Mouse (Mus musculus) CD4-positive, CD25-positive, alpha-beta regulatory T cell, adult 4 months (primary cell): Measurements from ENCODE around the gene Rufy1. TPM values are rescaled to one million over a fixed set of nuclear protein-coding genes. Genes with fewer than 3 reads are reported as not detected.
A peak's percentile ranks its signal among the peaks of the same experiment; 100 is the strongest.
"Not testable (repeated sequence)": the region's sequence is repeated elsewhere in the genome, so short reads cannot be mapped to it uniquely, and the experiment has no call there.

Experiments
- ATAC-seq: one replicate; pipeline ENCODE4 v1.8.0; 2017
- polyA plus RNA-seq, 2 experiments: library from polyadenylated mRNA; unstranded; fragments of 100-300 nt; shearing (Covaris generic); gene quantifications; one replicate each; pipeline ENCODE4 v1.2.1; 2017

Gene Rufy1
- polyA plus RNA-seq, 2 experiments from 2014 or later, result 11.9 to 15.4 TPM

DNA sequence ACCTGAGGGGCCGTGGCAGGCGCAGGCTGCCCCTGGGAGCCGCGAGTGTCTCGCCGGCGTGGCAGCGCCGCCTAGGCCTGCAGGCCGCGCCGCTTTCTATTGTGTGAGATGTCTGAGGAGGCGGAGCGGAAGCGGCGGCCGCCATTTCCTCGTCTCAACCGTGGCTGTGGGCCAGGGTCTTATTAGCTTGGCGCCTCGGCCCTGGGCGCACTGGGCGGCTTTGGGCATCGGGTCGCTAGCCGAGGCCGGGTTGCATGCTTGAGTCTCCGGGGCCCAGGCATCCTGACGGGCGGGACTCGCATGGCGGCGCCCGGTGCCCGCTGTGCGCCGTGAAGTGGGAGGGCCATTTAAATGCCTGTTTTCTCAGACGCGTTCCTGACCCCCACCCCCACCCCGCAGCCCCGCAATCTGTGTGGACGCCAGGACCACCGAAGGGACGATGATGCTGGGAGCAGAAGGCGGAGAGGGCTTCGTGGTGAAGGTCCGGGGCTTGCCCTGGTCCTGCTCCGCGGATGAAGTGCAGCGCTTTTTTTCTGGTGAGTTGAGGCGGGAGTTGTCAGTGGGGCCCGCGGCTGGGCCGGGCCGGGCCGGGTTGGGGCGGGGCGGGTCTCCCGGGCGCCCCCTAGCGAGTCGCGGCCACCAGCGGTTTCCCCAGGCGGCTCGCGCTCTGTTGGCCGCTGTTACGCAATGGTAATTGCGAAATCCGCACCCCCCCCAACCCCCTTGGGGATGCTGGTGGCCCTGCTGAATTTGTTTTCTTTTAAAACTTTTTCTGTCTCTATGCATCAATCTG is 52.8 kb downstream of the Rufy1 start:
- ATAC-seq, result peak; percentile 53

DNA sequence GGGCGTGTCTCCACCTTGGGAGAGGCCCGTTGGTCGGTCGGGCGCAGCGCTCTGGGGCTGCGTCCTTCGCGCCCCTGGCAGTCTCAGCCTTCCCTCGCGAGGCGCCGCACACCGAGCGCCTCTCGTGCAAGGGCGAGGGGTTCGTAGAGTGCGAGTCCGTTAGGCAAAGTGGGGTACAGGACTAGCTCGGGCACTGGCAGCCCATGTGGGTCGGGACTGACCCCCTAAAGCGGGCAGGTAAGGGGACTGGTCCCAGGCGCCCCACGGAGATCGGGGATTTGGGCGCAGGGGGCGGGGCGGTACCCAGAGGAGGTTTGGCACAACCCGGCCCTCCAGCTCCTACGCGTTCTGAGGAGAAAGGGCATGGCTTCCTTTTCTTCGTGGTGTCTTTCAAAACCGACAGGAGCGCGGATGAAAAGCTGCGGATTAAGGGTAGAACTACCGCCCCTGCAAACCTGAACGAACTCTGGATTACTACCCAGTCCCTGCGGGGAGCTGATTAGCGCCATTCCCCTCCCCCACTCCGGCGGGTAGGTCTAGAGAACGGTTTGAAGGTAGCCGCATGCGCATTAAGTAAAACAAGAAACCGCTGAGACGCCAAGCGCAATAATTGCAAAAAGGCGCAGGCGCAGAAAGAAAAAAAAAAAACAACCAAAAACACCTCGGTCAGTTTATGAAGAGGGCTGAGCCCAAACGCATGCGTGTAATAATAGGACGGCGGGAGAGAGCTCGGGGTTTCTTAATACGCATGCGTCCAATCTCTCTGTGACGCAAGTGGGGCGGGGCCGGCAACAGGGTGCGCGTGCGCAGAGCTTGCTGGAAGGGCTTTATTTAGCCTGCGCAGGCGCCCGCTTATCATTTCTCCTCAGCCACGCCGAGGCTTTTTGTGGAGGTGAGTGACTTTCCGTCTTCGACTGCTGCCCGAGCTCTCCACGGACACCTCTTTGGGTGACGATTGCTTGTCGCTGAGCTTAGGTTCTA is 53.7 kb downstream of the Rufy1 start, which contains the start of gene Hnrnph1:
Gene Hnrnph1 (plus strand): TSS at position 80 of the 981 bp plus-strand sequence.
- peak; percentile 74 for ATAC-seq

DNA sequence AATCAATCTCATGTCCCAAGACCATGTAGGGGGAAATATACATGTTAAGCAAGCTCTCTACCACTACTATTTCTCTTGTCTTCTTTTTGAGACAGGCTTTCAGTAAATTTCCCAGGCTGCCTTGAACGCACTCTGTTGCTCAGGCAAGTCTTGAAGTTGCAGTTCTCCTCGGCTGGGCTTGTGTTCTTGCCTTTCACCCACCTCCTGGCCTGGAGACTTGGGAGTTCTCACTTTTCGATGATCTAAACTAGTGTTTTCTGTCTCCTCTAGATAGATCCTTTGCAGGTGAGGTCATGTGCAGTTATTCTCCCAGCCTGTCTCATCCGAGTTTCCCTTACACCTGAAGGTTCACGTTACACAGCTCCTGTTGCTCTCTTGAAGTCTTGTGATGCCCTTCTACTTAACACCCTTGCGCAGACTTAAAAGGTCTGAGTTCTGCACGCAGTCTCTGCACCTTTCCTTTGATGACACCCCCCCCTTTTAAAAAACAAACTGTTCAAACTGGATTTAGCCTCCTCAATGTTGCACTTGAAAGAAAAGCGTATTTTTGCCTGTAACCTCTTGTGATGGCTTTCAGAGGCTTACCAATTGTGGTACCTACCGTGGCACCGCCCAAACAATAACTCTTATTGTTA is 54.7 kb downstream of the Rufy1 start:
- ATAC-seq, result no peak

- no peak for ATAC-seq
Observed at GRCm38 (mm10) chr11:50375421-50375820, 55.5 kb downstream of the Rufy1 start.

GRCm38 (mm10) chr11:50374286-50375015 is 56.5 kb downstream of the Rufy1 start:
- no peak for ATAC-seq

- no peak for ATAC-seq
Observed at GRCm38 (mm10) chr11:50373621-50374020, 57.3 kb downstream of the Rufy1 start.

GRCm38 (mm10) chr11:50373086-50373485 is 57.8 kb downstream of the Rufy1 start:
- ATAC-seq, result no peak

DNA sequence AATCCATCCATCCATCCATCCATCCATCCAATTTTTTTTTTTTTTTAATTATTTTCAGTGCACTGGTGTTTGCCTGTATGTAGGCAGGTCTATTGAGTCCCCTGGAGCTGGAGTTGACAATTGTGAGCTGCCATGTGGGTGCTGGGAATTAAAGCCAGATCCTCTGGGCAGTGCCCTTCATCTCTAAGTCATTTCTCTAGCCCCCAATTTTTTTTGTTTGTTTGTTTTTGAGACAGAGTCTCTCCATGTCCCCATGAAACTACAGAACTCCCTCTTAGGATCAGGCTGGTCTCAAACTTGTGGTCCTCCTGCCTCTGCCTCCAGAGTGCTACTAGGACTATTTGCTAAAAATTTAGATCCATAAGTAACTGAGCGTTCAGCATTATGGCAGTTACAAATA is 59.0 kb downstream of the Rufy1 start:
- ATAC-seq, result no peak

GRCm38 (mm10) chr11:50371399-50371841 is 59.5 kb downstream of the Rufy1 start:
- ATAC-seq, result peak; percentile 84

GRCm38 (mm10) chr11:50370969-50371368 is 60.0 kb downstream of the Rufy1 start:
- ATAC-seq, result no peak

GRCm38 (mm10) chr11:50369360-50369911 is 61.5 kb downstream of the Rufy1 start:
- no peak for ATAC-seq

DNA sequence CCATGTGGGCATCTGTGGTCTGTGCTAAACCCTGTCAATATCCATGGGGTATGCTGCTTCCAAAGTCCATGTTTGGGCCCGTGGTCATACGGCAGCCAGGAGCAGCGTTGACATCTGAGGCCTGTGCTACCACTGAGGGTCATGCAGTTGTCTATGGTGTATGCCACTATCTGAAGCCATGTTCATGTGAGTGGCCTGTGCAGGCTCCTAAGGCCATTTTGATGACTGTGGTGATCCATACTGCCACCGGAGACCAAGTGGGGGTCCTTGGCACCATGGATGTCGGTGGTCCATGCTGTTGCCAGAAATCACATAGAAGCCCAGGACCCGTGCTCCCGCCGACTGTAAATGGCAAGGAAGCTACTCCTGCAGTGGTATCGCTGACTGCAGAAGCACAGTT is 63.4 kb downstream of the Rufy1 start:
- ATAC-seq, result no peak

DNA sequence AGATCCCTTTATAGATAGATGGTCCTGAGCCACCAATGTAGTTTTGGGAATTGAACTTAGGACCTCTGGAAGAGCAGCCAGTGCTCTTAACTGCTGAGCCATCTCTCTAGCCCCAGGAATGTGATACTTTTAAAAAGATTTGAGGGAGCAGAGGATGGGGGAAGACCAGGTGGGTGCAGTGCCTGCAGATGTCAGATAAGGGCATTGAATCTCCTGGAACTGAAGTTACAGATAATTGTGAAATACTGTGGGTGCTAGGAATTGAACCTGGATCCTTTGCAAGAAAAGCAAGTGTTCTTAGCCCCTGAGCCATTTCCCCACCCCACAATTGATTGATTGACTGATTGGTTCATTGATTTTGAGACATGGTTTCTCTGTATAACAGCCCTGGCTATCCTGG is 65.6 kb downstream of the Rufy1 start:
- ATAC-seq, result no peak

DNA sequence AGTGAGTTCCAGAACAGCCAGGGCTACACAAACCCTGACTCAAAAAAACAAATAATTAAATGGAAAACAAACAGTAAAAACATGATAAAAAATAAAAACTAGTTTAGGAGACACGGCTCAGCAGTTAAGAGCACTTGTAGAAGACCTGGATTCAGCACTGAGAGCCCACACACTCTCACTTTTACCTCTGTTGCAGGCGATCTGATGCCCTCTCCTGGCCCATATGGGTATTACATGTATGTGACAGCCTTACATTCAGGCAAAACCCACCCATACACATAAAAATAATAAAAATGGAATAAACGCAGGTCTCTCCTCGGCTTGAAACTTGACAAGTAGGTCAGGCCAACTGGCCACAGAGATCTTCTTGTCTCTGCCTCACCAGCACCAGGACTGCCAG is 66.4 kb downstream of the Rufy1 start:
- ATAC-seq, result peak; percentile 79

DNA sequence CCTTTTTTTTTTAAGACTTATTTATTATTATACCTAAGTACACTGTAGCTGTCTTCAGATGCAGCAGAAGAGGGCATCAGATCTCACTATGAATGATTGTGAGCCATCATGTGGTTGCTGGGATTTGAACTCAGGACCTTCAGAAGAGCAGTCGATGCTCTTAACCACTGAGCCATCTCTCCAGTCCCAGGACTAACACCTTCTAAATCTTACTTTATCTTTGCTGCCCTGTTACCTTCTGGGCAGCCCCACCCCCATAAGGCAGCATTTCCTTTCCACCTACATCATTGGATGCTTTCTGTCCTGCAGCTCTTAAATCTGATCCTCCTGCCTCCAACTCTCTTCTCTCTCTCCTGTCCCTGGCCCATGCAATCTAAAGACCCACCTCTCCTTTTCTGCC is 69.6 kb downstream of the Rufy1 start:
- not testable (repeated sequence) for ATAC-seq

GRCm38 (mm10) chr11:50358950-50359861 is 71.7 kb downstream of the Rufy1 start:
- peak; percentile 23 for ATAC-seq

DNA sequence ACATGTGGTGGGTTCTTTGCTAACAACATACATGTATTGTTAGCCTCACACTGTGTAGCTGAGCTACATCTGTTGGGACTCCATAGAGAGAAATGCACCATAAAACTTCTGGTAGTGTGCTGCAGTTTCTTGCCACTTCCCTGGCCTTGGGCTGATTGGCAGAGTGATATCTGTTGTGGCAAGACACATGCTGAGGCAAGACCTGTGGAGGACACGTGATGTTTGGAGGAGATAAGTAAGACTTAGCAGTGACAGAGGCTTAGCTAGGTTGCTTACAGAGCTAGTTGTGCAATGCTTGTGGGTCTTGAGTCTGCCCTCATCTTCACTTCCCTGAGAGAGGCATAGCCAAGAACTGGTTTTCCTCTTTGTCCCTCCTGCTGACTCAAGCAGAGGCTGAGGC is 75.5 kb downstream of the Rufy1 start:
- no peak for ATAC-seq

DNA sequence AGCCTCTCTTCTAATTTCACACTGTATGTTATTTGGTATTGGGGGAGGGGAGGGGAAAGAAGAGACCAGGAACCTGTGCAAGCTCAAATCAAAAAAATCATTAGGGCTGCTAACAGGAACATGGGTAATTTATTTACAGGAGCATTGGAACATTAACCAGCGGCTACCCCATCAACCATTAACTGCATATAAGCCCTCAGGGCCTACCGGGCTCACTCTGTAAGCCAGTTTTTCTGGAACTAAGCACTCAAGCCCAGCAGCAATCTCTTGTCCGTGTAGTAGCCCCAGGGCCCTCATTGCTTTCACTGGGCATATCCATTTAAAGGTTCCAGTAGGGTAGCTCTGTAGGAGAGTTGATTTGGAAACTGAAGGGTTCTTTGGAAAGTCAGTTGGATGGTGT is 76.1 kb downstream of the Rufy1 start:
- ATAC-seq, result no peak

GRCm38 (mm10) chr11:50354162-50354561 is 76.8 kb downstream of the Rufy1 start, which contains the start of gene Cby3:
TSS of gene Cby3 (plus strand) at chr11:50354462.
- no peak for ATAC-seq

DNA sequence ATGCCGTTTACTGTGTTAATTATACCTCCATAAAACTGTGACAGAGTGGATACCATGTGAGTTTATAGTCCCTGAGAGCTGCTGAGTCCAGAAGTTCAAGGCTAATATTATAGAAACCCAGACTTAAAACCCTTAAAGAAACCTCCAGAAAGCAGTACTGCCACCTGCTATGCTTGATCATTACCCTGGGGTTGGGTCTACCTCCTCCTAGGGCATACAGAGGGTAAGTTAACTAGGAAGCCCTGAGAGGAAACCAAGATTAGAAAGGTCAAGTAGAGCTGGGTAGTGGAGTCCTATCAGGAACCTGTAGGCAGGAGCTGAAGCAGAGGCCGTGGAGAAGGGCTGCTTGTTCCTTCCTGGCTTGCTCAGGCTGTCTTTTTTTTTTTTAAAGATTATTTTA is 78.7 kb downstream of the Rufy1 start:
- no peak for ATAC-seq
